Mouse (Mus musculus): ENCODE data around the gene Hcfc1r1. TPM values are rescaled to one million over a fixed set of nuclear protein-coding genes. Genes with fewer than 3 reads are reported as not detected.

Hcfc1r1 gene
- polyA plus RNA-seq, 1 experiment from 2014 or later: 150 TPM

DNA sequence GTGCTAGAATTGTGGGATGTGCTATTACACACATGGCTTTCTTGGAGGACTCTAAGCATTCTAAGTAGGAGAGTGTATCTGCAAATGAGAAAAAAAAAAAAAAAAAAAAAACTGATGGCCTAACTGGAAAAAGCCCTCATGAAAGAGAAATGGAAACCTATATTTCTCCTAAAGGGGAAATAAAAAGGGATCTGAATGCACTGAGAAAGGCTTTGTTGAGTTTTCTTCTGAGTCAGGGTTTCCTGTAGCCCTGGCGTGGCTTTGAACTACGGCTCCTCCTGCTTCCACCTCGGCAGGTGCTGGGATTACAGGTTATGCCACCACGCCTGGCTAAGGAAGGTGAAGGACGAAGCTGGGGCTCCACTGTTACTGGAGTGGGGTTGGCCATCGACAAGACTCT is 19.4 kb upstream of the Hcfc1r1 start:
- peaks cover 2% of the 10 kb centered on the region for H3K27me3 ChIP-seq (replicated peaks; ENCODE audit: control insufficient read depth, insufficient read depth, low read length)
- WGBS: 57% methylated on average over 6 of the region's 6 CpGs
- no peak overlapping the region for H3K4me3 ChIP-seq (ENCODE audit: low read length)
- H3K27ac ChIP-seq (ENCODE audit: low read depth, low read length): no peak overlapping the region
- no peaks in the 10 kb centered on the region for H3K4me1 ChIP-seq (ENCODE audit: control insufficient read depth, insufficient read depth, low read depth, low read length)
- no peak overlapping the region for H3K9ac ChIP-seq (ENCODE audit: low read depth, low read length)
- H3K4me2 ChIP-seq (ENCODE audit: low read length): no peak overlapping the region
- no peak for ATAC-seq
- H3K36me3 ChIP-seq (ENCODE audit: control insufficient read depth, insufficient read depth, low read length): no peaks in the 10 kb centered on the region
- H3K9me3 ChIP-seq (ENCODE audit: control insufficient read depth, low read length): no peaks in the 10 kb centered on the region

DNA sequence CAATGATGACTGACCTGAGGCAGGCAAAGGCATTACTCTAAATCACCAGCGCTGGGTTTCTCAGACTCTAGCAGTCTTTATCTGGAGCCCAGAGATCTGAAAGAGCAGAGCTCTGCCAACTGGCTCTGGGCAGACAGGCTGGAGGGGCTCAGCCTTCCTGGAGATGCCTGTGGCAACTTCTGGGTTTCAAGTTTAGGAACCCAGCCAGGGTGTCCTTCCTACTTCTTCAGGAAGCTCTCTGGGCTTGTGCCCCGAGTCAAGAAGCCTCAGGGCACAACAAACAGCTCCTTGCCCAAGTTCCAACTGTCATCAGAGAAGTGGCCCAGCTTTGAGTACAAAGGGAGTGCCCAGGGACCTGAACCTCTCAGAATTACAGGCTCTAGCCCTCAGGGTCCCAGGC is 19.0 kb upstream of the Hcfc1r1 start:
- H3K9ac ChIP-seq (ENCODE audit: low read depth, low read length): no peak overlapping the region
- H3K4me3 ChIP-seq (ENCODE audit: low read length): no peak overlapping the region
- no peaks in the 10 kb centered on the region for H3K36me3 ChIP-seq (ENCODE audit: control insufficient read depth, insufficient read depth, low read length)
- H3K4me2 ChIP-seq (ENCODE audit: low read length): no peak overlapping the region
- ATAC-seq: no peak
- H3K27ac ChIP-seq (ENCODE audit: low read depth, low read length): no peak overlapping the region
- 66% methylated on average over 2 of the region's 2 CpGs for WGBS
- H3K4me1 ChIP-seq (ENCODE audit: control insufficient read depth, insufficient read depth, low read depth, low read length): no peaks in the 10 kb centered on the region
- no peaks in the 10 kb centered on the region for H3K9me3 ChIP-seq (ENCODE audit: control insufficient read depth, low read length)
- peaks cover 6% of the 10 kb centered on the region for H3K27me3 ChIP-seq (replicated peaks; ENCODE audit: control insufficient read depth, insufficient read depth, low read length)

DNA sequence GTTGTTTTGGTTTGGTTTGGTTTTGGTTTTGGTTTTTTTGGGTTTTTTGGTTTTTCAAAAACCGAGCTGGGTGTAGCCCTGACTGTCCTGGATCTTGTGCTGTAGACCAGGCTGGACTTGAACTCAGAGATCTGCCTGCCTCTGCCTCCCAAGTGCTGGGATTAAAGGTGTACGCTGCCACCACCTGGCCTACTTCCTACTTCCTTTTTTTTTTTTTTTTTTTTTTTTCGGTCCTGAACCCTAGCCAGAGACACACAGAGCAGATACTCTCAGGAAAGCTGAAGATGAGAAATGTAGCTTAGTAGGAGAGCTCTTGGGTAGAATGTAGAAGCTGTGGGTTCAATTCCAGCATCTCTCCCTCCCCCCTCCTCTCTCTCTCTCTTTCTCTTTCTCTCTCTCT is 14.9 kb upstream of the Hcfc1r1 start:
- H3K4me3 ChIP-seq (ENCODE audit: low read length): no peak overlapping the region
- H3K4me2 ChIP-seq (ENCODE audit: low read length): no peak overlapping the region
- H3K9ac ChIP-seq (ENCODE audit: low read depth, low read length): no peak overlapping the region
- peaks cover 32% of the 10 kb centered on the region for H3K27me3 ChIP-seq (replicated peaks; ENCODE audit: control insufficient read depth, insufficient read depth, low read length)
- no peaks in the 10 kb centered on the region for H3K36me3 ChIP-seq (ENCODE audit: control insufficient read depth, insufficient read depth, low read length)
- peaks cover 4% of the 10 kb centered on the region; the same call in 1 of the 2 replicates for H3K4me1 ChIP-seq (ENCODE audit: control insufficient read depth, insufficient read depth, low read depth, low read length)
- no peak for ATAC-seq
- no peaks in the 10 kb centered on the region for H3K9me3 ChIP-seq (ENCODE audit: control insufficient read depth, low read length)
- 90% methylated on average over 3 of the region's 3 CpGs for WGBS
- H3K27ac ChIP-seq (ENCODE audit: low read depth, low read length): no peak overlapping the region

DNA sequence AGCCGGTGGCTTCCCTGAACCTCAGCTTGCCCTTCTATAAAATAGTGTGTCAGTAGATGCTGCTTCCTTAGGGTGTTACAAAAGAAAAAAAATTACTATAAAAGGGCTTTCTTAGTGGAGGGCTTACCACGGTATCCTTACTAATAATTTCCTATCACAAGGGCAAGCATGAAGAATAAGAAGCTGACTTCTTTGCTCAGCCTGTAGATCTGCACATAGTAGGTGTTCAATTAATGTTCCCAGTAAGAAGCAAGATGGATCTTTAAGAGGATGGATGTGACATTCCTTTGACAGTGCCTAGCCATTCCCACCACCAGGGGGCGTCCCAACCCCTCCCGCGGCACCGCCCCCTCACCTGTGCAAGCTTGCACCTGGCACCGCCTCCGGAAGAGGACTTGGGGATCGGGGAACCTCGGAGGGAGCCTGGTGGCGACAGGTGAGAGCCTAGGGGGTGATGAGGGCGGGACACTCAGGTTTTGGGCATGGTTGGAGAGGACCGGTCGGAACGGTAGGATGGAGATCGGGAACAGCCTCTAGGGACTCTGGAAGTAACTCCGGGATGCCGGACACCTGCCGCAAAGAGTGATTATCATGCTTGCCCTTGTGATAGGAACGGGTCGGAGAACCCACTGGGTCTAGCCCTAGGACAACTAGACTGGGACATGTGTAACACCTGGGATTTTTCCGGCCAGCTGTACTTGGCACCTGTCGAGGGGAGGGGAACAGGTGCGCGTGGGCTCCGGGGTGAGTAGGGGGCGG is 13.1 kb upstream of the Hcfc1r1 start, which contains the start of gene Bicdl2:
Gene Bicdl2, plus strand, starts transcription at position 390 of the 759 bp plus-strand sequence.
- Histone ChIP-seq H3K9ac (ENCODE audit: low read depth, low read length) (no peak within 1 kb of the TSS), H3K27me3 (replicated peaks; ENCODE audit: control insufficient read depth, insufficient read depth, low read length) (peaks cover 32% of the 10 kb centered on the region), H3K27ac (ENCODE audit: low read depth, low read length) (no peak within 1 kb of the TSS), H3K36me3 (ENCODE audit: control insufficient read depth, insufficient read depth, low read length) (no peaks in the 10 kb centered on the region), H3K9me3 (ENCODE audit: control insufficient read depth, low read length) (no peaks in the 10 kb centered on the region), H3K4me2 (ENCODE audit: low read length) (no peak within 1 kb of the TSS), H3K4me1 (ENCODE audit: control insufficient read depth, insufficient read depth, low read depth, low read length) (peaks cover 4% of the 10 kb centered on the region; the same call in 1 of the 2 replicates), H3K4me3 (ENCODE audit: low read length) (peak within 1 kb of the TSS; percentile 11)
- WGBS: 7% methylated on average over 27 of the region's 27 CpGs
- ATAC-seq: no peak

DNA sequence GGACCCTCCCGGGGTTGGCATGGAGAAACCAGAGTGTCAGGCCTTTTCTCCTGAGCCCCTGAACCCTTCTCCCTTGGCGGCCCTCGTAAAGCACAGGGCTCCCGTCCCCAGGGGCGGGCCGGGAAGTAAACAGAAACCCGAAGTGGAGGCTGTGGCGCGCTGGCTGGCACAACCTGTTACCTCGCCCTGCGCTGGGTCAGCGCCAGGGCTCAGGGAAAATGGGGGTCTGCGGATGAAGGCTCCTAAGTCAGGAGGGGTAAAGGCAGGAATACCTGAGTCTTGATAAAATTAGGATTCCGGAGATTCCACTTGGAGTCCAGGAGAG is 12.6 kb upstream of the Hcfc1r1 start:
- Histone ChIP-seq H3K27ac (ENCODE audit: low read depth, low read length) (no peak overlapping the region), H3K9me3 (ENCODE audit: control insufficient read depth, low read length) (no peaks in the 10 kb centered on the region), H3K9ac (ENCODE audit: low read depth, low read length) (no peak overlapping the region), H3K36me3 (ENCODE audit: control insufficient read depth, insufficient read depth, low read length) (no peaks in the 10 kb centered on the region), H3K27me3 (replicated peaks; ENCODE audit: control insufficient read depth, insufficient read depth, low read length) (peaks cover 32% of the 10 kb centered on the region), H3K4me3 (ENCODE audit: low read length) (no peak overlapping the region; the same call in 1 of the 2 replicates), H3K4me1 (ENCODE audit: control insufficient read depth, insufficient read depth, low read depth, low read length) (peaks cover 4% of the 10 kb centered on the region; the same call in 1 of the 2 replicates), H3K4me2 (ENCODE audit: low read length) (no peak overlapping the region)
- ATAC-seq: no peak
- WGBS: 4% methylated on average over 14 of the region's 14 CpGs

DNA sequence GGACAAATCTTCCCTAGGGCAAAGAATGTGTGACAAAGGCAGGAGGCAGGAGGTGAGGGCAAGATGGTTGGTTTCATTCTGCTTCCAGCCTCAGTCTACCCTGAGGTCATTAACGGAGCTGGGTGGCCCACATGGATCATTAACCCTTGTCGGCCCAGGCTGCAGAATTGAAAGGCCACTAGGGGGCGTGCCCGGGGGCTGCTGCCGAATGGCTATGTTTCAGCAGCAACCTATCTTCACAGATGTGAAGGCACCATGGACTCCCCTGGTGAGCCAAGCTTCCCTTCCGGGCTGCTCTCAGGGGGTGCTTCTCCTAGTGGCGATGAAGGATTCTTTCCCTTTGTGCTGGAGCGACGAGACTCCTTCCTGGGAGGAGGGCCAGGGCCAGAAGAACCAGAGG is 11.9 kb upstream of the Hcfc1r1 start:
- no peaks in the 10 kb centered on the region; the same call in 1 of the 2 replicates for H3K36me3 ChIP-seq (ENCODE audit: control insufficient read depth, insufficient read depth, low read length)
- H3K4me2 ChIP-seq (ENCODE audit: low read length): no peak overlapping the region
- ATAC-seq: no peak
- peaks cover 32% of the 10 kb centered on the region for H3K27me3 ChIP-seq (replicated peaks; ENCODE audit: control insufficient read depth, insufficient read depth, low read length)
- H3K9me3 ChIP-seq (ENCODE audit: control insufficient read depth, low read length): no peaks in the 10 kb centered on the region
- no peak overlapping the region for H3K9ac ChIP-seq (ENCODE audit: low read depth, low read length)
- under 1% methylated on average over 9 of the region's 9 CpGs for whole genome bisulfite sequencing
- H3K4me3 ChIP-seq (ENCODE audit: low read length): no peak overlapping the region
- peaks cover 4% of the 10 kb centered on the region; the same call in 1 of the 2 replicates for H3K4me1 ChIP-seq (ENCODE audit: control insufficient read depth, insufficient read depth, low read depth, low read length)
- no peak overlapping the region for H3K27ac ChIP-seq (ENCODE audit: low read depth, low read length)

DNA sequence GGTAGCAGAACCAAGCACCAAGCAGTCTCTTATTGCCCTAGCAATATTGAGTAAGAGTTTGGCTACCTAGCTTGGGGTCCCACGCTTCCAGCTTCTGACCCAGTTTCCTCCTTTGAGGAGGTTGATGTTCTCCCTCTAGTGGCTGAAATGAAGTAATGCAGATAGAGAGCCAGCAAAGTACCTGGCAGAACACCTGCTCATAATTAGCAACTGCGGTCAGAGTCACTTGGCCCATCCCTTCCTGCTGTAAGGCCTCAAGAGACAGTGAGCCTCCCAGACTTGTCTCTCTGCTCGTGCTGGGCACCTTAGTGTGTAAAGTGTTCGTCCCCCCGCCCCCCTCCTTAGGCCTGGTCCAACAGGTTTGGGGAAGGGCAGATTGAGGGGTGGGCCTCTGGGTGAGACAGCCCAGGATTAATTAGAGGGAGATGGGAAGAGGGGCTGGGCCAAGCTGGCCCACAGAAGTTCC is 8.8 kb upstream of the Hcfc1r1 start:
- peak; percentile 48; the same call in 1 of the 2 replicates for ATAC-seq
- Histone ChIP-seq H3K27me3 (replicated peaks; ENCODE audit: control insufficient read depth, insufficient read depth, low read length) (peaks cover 24% of the 10 kb centered on the region), H3K9me3 (ENCODE audit: control insufficient read depth, low read length) (no peaks in the 10 kb centered on the region), H3K36me3 (ENCODE audit: control insufficient read depth, insufficient read depth, low read length) (peaks cover 4% of the 10 kb centered on the region), H3K4me3 (ENCODE audit: low read length) (no peak overlapping the region), H3K9ac (ENCODE audit: low read depth, low read length) (no peak overlapping the region), H3K4me1 (ENCODE audit: control insufficient read depth, insufficient read depth, low read depth, low read length) (peaks cover 4% of the 10 kb centered on the region; the same call in 1 of the 2 replicates), H3K27ac (ENCODE audit: low read depth, low read length) (no peak overlapping the region), H3K4me2 (ENCODE audit: low read length) (no peak overlapping the region)
- 12% methylated on average over 5 of the region's 5 CpGs for WGBS

DNA sequence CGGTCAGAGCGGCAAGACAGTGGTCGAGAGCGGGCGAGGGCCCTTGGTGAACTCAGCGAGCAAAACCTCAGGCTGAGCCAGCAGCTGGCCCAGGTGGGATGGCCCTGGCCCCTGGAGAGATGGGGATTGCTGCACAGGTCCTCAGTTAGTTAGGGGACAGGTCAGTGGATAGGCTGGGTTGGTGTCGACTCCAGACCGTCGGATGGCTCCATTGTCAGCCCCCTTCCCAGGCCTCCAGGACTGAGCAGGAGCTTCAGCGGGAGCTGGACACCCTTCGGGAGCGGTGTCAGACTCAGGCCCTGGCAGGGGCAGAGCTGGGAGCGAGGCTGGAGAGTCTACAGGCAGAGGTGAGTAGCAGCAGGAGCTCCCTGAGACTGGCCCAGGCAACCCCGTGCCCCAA is 7.9 kb upstream of the Hcfc1r1 start:
- H3K27me3 ChIP-seq (replicated peaks; ENCODE audit: control insufficient read depth, insufficient read depth, low read length): peaks cover 16% of the 10 kb centered on the region
- H3K4me2 ChIP-seq (ENCODE audit: low read length): no peak overlapping the region
- H3K9ac ChIP-seq (ENCODE audit: low read depth, low read length): no peak overlapping the region
- 86% methylated on average over 13 of the region's 14 CpGs for WGBS
- H3K4me3 ChIP-seq (ENCODE audit: low read length): no peak overlapping the region
- peaks cover 2% of the 10 kb centered on the region; the same call in 1 of the 2 replicates for H3K4me1 ChIP-seq (ENCODE audit: control insufficient read depth, insufficient read depth, low read depth, low read length)
- peaks cover 6% of the 10 kb centered on the region for H3K36me3 ChIP-seq (ENCODE audit: control insufficient read depth, insufficient read depth, low read length)
- no peak for ATAC-seq
- H3K27ac ChIP-seq (ENCODE audit: low read depth, low read length): no peak overlapping the region
- no peaks in the 10 kb centered on the region for H3K9me3 ChIP-seq (ENCODE audit: control insufficient read depth, low read length)

DNA sequence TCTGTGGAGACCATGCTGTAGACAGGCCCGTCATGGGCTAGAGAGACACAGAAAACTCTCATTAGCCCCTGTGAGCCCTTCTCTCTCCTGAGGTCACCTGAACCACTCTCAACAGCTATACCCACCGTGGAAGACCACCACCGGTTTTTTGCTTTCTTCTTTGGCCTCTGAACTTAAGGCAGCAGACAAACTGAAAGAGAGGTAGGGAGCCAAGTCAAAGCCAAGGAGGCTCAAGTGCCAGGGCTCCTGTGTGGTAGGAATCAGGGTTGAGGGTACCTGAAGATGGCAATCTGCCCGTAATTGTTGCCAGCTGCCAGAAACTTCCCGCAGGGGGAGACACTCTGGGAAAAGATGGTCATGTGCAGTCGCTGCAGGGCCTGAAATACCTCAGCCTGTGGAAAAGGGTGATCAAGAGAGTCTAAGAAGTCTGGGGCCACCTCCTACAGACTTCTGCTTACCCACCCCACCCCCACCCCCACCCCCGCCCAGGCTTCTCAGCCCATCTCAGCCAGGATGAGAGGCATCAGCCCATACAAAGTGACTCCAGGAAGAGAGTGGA is 2.8 kb upstream of the Hcfc1r1 start:
- H3K27ac ChIP-seq (ENCODE audit: low read depth, low read length): no peak overlapping the region
- 91% methylated on average over 7 of the region's 7 CpGs for WGBS
- no peak overlapping the region for H3K9ac ChIP-seq (ENCODE audit: low read depth, low read length)

More for the DNA sequence above, 2.8 kb upstream of the Hcfc1r1 start:
- peaks cover 6% of the 10 kb centered on the region for H3K36me3 ChIP-seq (ENCODE audit: control insufficient read depth, insufficient read depth, low read length)
- no peaks in the 10 kb centered on the region for H3K9me3 ChIP-seq (ENCODE audit: control insufficient read depth, low read length)
- peaks cover 5% of the 10 kb centered on the region; the same call in 1 of the 2 replicates for H3K27me3 ChIP-seq (replicated peaks; ENCODE audit: control insufficient read depth, insufficient read depth, low read length)
- H3K4me2 ChIP-seq (ENCODE audit: low read length): no peak overlapping the region
- H3K4me1 ChIP-seq (ENCODE audit: control insufficient read depth, insufficient read depth, low read depth, low read length): peaks cover 13% of the 10 kb centered on the region
- no peak for ATAC-seq
- H3K4me3 ChIP-seq (ENCODE audit: low read length): no peak overlapping the region

Measured in hindbrain, embryonic 16.5 days (tissue).